Mouse (Mus musculus) liver, embryonic 14.5 days (tissue): ENCODE data around the gene Prrx2.

Experiments
- CTCF ChIP-seq: IDR thresholded peaks from 2 replicates; pipeline ENCODE4 v1.5.1; 2016; ENCODE audit warnings: antibody characterized with exemption, low read depth, control low read depth
- EP300 ChIP-seq: IDR thresholded peaks from 2 replicates; pipeline ENCODE4 v1.6.1; 2016; ENCODE audit warnings: antibody characterized with exemption, low read depth

DNA sequence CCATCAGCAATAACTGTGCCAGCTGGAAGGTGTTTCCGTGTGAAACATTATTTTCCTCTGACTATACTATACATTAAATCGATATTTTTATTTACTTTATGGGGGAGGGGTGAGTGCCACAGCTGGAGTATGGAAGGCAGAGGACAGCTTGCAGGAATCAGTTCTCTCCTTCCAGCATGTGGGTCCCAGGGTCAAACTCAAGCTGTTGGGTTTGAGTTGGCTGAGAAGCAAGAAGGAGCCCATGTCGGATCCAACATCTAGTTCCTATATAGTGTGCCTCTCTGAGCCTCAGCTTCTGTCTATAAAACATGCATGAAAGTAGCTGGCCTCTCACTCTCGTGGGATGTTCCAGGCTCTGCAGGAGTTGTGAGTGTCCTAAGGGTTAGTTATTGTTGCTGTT, 91.6 kb downstream of the Prrx2 start:
- TF ChIP-seq CTCF (no peak), EP300 (no peak)
